Mouse (Mus musculus) ovary, postnatal 10 days (tissue): ENCODE data around the gene Aqp2.

Experiments
- DNase-seq: peaks from one replicate; pipeline ENCODE4 v3.0.0; 2022; ENCODE audit warnings: low spot score

Gene Aqp2

GRCm38 (mm10) chr15:99590429-99591084, 11.7 kb downstream of the Aqp2 start, which contains the start of gene Aqp5:
Gene Aqp5, plus strand, starts transcription at chr15:99590782.
- no peak for DNase-seq

GRCm38 (mm10) chr15:99592177-99592576, 13.3 kb downstream of the Aqp2 start:
- no peak for DNase-seq

- DNase-seq = no peak
These were observed 14.0 kb downstream of the Aqp2 start for GRCm38 (mm10) chr15:99592877-99593276.

GRCm38 (mm10) chr15:99594951-99595350, 16.1 kb downstream of the Aqp2 start:
- no peak for DNase-seq

GRCm38 (mm10) chr15:99596056-99596687, 17.3 kb downstream of the Aqp2 start:
- DNase-seq = peak; percentile 67

- no peak for DNase-seq
These were observed 18.0 kb downstream of the Aqp2 start for GRCm38 (mm10) chr15:99596841-99597240.

- DNase-seq = no peak
These were observed 18.7 kb downstream of the Aqp2 start for GRCm38 (mm10) chr15:99597596-99597995.

GRCm38 (mm10) chr15:99599245-99600070, 20.6 kb downstream of the Aqp2 start:
- no peak for DNase-seq

GRCm38 (mm10) chr15:99600986-99601822, 22.3 kb downstream of the Aqp2 start, which contains the start of gene Aqp6:
Gene Aqp6, plus strand, starts transcription at chr15:99601400.
- no peak for DNase-seq

GRCm38 (mm10) chr15:99601823-99602120, 22.9 kb downstream of the Aqp2 start:
- no peak for DNase-seq

GRCm38 (mm10) chr15:99602206-99602820, 23.5 kb downstream of the Aqp2 start:
- no peak for DNase-seq

- DNase-seq = no peak
These were observed 24.4 kb downstream of the Aqp2 start for GRCm38 (mm10) chr15:99603216-99603615.

- no peak for DNase-seq
These were observed 26.7 kb downstream of the Aqp2 start for GRCm38 (mm10) chr15:99605595-99605994.

GRCm38 (mm10) chr15:99606515-99606914, 27.7 kb downstream of the Aqp2 start:
- DNase-seq = no peak

GRCm38 (mm10) chr15:99607388-99608113, 28.7 kb downstream of the Aqp2 start:
- no peak for DNase-seq

- DNase-seq = no peak
These were observed 29.7 kb downstream of the Aqp2 start for GRCm38 (mm10) chr15:99608382-99609125.

GRCm38 (mm10) chr15:99611563-99611962, 32.7 kb downstream of the Aqp2 start:
- no peak for DNase-seq

GRCm38 (mm10) chr15:99614273-99614672, 35.4 kb downstream of the Aqp2 start:
- no peak for DNase-seq

GRCm38 (mm10) chr15:99614753-99615152, 35.9 kb downstream of the Aqp2 start:
- DNase-seq = no peak

GRCm38 (mm10) chr15:99615246-99615645, 36.4 kb downstream of the Aqp2 start:
- DNase-seq = no peak
